Mouse (Mus musculus) CD4-positive helper T cell, adult 2 months (primary cell): ENCODE results near the gene Spats1.

Source experiments
- DNase-seq: peaks from one replicate; pipeline ENCODE4 v3.0.0-alpha.2; 2012; ENCODE audit warnings: low read depth, missing footprints, low spot score

The Spats1 gene

DNA sequence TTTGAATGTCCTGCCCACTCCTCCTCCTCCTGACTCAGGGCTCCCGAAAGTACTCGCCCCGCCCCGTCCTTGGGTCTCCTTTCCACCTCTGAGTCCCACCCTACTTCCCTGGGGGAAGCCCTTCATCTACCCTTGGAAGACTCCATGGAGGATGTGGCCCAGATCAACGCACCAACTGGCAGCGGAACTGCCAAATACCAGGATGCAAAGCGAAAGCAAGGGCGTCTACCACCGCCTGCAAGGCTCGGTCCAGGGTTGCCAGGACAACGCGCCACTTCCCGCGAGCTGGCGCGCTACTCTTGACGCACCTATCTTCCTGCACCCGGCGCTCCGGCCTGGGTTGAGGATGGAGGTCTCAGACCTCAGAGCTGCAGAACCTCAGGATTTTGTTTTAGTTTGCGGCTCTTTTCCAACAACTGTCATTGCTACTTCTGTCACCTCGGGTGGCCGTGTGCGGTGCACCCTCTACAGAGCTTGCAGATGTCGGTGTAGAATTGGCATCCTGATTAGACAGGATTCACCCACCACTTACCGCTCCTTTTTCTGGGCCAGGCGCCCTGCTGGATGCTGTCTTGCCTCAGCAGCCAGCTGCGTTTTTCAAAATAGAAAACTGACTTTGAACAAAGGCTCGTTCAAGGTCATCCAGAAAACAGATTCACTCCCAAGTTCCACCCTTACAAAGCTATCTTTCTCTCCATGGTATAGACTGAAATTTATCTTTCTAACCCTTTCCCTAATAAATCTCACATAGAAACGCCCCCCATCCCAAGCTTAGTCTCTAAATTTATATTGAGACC is at the start of gene Spats1:
Gene Spats1 (minus strand): TSS at position 747 of the 797 bp plus-strand sequence.
- peak; percentile 83 for DNase-seq

DNA sequence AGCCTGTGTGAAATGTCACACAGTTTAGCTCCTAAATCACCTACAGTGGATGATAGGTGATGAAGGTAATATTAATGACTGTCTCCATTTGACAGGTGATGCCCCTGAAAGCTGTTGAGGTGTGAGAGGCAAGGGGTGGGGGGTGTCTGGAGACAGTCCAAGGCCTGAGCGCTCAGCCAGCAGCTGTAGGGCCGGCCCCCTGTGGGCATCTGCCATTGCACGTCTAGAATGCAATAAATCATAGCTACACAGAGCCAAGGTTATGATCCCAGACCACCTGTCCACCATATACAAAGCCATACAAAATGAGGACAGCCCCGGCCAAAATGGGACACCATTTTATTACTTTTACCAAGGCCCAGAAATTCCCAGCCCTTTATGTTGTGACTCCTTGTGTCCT is 49.7 kb upstream of the Spats1 start:
- DNase-seq = no peak

DNA sequence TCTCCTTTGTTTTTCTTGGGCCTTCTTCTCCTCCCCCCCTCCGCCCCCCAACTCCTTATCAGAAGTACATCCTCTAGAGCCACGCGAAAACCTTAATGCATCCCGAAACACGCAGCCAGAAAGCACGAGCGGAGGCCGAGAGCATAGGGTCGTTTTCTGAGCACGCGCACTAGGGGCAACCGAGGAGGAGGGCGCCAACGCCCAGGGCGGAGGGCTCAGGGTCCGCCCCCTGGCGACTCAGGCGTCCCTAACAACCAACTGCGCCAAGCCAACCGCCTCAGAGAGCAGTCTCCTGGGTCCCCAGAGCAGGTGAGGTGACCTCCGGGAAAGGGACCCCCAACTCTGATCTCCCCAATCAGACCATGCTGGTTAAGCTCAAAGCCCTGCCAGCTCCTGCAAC is 48.0 kb upstream of the Spats1 start, which contains the start of gene Tcte1:
Gene Tcte1 (plus strand): TSS at position 172 of the 400 bp plus-strand sequence.
- DNase-seq = no peak

DNA sequence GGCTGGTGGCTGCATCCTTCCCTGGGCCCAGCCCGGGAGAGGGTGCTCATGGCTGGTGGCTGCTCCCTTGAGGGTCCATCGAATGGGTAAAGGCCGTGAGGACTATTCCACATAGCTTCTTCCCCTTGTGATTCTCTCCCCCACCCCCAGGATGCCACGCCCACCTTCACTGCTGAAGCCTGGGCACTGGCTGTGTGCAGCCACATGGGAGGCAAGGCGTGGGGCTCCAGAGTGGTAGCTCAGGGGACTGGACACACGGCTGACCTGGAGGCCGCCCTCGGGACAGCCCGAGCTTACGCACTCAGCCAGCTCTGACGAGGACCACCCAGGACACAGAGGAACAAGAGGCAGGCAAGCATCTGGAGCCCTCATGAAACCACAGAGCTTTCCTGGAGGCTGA is 44.9 kb upstream of the Spats1 start:
- DNase-seq = no peak

DNA sequence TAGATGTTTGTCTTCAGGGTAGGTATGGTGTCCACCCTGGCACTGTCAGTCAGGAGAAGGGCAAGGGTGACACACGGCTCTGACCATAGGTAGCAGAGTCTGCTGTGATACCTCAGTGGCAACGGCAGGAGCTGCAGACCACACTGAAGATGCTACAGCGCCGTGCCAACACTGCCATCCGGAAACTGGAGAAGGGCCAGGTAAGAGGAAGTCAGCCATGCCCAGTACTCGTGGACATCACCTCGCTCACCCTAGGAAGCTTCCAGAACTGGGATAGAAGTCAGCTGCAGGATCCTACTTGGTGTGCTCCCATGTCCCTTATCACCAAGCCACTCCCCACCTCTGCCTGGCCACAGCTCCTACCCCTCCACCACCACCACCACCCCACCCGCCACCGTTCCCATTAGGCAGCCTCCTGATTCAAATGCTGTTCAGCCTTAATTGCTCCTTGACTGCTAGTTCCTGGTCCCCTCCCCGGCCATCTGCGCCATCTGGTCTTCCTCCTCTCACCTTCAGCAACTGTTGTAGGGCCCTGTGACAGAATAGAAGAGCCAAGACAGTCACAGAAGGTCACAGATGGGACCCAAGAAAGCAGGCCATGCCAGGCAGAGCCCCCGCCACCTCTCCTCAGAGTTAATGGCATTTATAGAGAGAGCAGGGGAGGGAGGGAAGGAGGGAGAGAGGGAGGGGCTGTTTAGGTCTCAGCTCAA is 43.7 kb upstream of the Spats1 start:
- DNase-seq = no peak

DNA sequence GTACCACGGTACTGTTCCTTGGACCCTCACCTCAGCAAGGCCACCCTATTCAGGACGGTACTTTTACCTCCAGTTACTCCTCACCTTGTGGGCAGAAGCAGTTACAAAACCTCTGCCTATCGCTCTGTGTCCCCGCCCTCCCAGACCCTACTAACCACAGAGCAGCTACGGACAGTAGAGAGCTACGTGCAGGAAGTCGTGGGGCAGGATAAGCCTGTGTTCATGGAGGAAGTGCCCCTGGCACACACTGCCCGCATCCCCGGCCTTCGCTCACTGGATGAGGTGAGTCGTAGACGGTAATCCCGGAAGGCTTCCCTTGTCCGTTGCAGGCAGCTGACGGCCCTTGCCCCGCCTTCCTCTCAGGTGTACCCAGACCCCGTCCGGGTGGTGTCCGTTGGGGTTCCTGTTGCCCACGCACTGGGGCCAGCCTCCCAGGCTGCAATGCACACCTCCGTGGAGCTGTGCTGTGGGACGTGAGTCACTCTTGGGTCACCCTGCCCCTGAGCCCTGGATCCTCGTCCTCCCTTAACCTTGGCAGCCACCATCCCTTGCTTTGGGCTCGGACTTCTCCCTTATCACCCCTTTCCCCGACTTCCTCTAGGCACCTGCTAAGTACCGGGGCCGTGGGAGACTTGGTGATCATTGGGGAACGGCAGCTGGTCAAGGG is 42.5 kb upstream of the Spats1 start:
- DNase-seq = no peak

DNA sequence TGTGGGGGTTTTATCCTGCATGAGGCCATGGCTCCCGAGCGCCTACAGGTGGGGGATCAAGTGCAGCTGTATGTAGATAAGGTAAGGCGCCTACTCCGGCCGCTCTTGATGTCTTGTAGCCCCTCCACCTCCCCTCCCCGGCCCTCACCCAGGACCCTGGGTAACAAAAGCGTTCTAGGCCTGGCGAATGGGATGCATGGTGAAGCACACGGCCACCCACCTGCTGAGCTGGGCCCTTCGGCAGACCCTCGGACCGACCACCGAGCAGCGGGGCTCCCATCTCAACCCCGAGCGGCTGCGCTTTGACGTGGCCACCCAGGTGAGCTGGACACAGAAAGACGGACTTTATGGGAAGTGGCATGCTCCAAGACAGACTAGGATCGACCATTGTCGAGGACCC is 41.9 kb upstream of the Spats1 start:
- DNase-seq = no peak

DNA sequence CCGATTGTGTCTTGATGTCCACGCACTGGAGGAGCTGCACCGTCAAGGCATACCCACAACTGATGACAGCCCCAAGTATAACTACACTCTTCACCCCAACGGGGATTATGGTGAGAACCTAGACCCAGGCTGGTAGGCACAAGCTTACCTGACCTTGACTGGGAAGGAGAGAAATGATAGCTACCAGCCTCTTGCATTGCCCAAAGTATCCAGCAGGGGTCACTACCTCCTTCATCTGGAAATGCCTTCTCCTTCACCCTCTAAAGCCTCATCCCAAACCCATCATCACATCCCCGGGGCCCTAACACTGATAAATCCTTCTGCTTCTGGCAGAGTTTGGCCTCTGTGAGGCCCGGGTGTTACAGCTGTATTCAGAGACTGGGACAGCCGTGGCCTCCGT is 41.3 kb upstream of the Spats1 start:
- DNase-seq = peak; percentile 69

DNA sequence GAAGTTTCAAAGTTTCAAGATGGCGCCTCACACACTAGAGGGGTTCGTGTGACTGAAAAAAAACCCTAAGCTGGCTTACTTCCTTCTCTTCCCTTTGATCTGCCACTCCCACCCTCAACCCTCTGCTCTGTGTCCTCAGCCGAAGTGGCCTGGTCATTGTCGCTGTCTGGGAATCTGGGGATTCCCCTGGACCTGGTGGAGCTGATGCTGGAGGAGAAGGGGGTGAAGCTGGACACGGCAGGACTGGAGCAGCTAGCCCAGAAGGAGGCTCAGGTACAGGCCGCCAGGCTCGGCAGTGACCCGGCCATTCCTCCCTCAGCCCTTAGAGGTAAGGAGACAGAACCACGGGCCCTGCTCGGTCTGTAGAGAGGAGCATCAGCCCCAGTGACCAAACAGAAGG is 40.6 kb upstream of the Spats1 start:
- DNase-seq = no peak

DNA sequence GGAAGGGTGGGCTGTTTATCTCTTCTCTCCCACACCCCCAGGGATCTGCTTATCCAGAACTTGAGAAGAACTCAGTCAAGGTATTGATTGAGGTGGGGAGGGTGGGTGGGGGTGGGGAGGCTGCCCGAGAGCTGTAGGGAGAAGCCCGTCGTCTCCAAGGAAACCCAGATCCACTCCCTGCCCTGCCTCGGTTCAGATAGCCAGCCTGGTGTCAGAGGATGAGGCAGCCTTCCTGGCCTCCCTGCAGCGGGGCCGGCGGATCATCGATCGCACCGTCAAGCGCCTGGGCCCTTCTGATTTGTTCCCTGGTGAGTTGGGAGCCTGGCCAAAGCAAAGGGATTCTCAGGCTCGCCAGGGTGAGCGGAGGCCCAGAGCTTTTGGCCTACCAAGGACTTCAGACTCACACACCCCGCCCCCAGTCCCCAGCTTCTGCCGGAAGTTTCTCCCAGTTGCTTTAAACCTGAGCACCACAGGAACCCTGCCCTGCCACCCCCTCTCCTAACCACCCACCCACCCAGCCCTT is 40.0 kb upstream of the Spats1 start:
- DNase-seq = no peak

DNA sequence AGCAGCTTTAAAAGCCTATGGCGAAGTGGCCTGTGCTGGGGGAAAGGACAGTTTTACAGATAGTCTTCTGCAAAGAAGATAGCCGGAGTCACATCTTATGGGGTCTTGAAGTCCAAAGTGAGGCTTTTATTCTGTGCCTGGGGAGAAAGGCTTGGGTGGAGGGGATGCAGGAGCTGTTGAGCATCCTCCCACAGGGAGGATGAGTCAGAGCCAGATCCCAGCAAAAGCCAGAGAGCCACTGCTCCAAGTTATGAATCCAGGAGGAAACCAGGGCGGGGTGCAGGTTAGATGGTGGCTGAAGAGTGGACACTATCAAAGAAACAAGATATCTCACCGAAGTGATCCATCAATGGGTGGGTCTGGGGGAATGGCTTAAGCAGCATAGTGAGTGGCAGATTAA is 36.5 kb upstream of the Spats1 start:
- no peak for DNase-seq

DNA sequence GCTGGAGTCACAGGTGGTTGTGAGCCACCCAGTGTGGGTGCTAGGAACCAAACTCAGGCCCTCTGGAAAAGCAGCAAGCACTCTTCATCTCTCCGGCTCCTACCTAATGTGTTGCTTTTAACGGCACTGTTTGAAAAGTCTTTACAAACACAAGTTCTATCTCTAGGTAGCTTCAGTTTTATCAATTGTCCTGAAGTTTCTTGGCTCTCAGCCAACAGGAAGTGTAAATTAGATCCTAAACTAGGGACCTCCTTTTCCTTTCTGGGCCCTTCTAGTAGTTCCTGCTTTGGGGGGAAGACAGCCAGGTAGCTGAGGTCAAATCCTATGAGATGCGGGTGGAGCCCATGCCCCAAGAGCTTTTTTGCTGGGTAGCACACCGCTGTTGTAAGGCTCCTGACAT is 35.7 kb upstream of the Spats1 start:
- no peak for DNase-seq

DNA sequence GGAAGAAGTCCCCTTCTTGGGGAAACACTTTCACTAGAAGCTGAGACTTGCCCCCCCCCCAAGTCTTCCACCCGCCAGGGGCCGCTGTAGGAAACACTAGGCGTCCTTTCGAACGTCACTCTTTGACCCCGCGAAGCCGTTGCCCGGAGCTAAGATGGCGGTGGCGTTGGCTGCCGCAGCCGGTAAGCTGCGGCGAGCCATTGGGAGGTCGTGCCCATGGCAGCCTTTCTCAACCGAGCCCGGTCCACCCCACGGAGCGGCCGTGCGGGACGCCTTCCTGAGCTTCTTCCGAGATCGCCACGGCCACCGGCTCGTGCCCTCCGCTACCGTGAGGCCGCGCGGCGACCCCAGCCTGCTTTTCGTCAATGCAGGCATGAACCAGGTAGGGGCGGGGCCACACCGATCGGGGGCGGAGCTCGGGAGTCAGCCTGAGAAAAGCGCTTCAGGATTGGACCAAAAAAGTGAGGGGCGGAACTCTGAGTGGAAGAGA is 31.5 kb upstream of the Spats1 start, which contains the start of gene Aars2:
Gene Aars2 (plus strand): TSS at position 142 of the 490 bp plus-strand sequence.
- peak; percentile 96 for DNase-seq

DNA sequence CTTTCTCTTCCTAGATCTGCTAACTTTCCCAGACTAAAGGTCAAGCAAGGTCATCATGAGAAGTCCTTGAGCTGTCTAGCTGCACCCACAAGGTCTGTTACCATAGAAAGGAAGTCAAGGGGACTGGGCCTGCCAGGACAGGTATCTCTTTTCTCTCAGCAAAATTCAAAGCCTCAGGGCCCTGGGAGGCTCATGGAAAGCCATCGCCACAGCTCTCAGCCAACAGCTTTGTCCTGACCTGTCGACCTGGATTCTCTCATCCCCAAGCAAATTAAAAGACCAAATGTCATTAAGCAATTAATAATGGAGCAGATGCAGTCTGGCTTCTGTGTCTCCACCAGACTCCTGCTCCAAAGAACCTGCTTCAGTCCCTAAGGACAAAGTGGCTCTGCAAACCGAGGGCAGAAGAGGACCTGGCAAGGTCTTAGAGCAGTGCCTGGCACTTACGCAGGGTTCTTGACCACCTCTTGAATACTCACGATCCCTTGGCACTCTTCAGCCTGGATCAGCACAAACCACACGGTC is 30.8 kb upstream of the Spats1 start:
- DNase-seq = no peak

DNA sequence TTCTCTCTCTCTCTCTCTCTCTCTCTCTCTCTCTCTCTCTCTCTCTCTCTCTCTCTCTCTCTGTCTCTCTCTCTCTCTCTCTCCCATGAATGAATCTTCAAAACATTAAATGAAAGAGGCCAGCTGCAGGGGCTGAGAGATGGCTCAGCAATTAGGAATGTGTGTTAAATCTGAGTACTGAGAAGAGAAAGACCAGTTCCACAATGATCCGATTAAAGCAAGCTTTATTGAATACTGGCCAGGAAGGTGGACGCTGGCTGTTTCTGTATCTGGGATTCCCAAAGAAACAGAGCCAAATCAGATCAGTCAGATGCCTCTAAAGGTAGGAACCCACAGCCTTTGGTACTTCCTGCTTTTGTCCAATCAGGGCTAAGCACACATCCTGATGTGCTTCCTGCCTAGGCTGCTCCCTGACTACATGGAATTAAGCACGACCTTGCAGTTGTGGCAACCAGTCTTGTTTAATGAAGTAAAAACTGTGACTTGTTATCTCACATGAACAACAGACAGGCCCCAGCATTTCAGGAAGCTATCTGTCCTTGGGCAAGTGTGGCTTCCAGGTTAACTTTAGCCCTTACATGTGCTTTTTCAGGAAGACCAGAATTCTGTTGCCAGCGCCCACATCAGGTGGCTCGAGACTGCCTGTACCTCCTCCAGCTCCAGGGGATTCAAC is 28.2 kb upstream of the Spats1 start:
- DNase-seq = no peak

DNA sequence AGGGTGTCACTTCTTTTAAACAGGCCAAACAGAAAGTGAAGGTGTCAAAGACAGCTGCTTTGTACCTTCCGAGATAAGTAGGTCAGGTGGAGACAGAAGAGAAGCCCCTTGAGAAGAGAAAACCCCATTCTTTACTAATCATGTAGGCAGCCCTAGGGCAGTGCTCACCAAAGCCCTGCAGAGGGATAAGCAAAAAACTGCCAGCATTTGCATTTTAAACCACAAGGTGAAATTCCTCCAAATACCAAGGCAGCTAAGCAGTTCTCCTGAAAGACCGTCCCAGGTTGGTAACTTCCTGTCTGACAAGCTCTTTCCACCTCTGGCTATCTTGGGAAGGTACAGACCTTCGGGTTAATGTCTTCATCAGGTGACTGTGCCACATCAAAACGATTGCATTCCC is 27.1 kb upstream of the Spats1 start:
- no peak for DNase-seq

DNA sequence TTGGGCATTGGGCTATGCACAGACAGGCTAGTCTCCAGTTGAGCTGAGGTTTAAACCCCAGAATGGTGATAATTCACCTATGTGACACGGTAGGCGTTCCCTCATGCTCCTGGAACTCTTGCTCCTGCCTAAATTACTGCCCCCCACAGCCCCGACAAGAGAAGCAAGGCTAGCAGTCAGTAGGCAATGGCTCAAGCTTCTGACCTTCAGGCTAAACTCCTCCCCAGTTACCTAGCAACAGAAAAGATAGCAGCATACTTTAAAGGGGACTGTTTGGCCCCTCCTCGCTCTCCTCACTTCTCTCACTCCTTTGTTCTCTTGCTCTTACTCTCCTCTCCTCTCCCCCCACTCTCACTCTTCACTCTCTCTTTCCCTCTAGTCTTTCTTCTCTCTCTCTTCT is 25.8 kb upstream of the Spats1 start:
- no peak for DNase-seq

DNA sequence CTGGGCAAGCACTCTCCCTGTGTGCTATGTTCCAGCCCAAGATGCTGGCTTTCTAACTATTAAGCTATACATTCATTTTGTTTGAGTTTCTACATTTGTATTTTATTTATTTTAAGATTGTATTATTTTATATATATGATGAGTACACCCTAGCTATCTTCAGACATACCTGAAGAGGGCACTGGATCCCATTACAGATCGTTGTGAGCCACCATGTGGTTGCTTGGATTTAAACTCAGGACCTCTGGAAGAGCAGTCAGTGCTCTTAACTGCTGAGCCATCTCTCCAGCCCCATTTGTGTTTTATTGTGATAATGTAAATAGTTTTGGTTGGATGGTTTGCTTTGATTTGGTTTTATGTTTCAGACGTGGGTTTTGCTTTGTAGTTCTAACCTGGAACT is 24.3 kb upstream of the Spats1 start:
- no peak for DNase-seq

DNA sequence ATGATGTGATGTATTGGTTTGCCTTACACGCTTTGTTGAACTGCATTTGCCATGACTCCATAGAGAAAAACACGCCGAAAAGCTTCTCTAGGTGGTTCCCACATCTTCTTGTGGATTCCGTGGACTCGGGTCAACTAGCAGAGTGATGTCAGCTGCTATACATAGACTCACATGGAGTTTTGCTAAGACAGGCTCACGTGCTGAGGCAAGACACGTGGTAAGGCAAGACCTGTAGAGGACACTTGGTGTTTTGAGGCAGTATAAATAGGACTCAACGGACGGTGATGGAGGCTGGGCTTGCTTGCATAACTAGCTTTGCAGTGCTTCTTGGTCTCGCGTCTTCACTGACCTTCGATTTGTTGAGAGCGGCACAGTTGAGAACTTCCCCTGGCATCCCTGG is 23.2 kb upstream of the Spats1 start:
- no peak for DNase-seq

DNA sequence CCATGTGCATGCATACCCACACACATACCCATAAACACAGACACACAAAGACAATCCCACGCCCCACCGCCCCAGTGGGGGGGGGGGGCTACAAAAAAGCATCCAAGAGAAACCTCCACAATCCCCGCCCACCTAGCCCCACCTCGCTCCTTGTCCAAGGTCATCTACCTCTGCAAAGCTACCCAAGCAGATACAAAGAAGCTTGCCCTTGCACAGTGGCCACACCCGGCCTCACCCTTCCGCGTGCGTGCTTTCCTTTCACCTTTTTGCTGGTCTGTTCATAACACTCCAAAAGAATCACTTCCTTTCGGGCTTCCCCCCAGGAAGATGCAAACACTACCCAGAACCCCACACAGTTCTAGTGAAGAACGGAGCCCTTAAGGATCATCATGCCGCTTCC is 20.2 kb upstream of the Spats1 start:
- DNase-seq = no peak

DNA sequence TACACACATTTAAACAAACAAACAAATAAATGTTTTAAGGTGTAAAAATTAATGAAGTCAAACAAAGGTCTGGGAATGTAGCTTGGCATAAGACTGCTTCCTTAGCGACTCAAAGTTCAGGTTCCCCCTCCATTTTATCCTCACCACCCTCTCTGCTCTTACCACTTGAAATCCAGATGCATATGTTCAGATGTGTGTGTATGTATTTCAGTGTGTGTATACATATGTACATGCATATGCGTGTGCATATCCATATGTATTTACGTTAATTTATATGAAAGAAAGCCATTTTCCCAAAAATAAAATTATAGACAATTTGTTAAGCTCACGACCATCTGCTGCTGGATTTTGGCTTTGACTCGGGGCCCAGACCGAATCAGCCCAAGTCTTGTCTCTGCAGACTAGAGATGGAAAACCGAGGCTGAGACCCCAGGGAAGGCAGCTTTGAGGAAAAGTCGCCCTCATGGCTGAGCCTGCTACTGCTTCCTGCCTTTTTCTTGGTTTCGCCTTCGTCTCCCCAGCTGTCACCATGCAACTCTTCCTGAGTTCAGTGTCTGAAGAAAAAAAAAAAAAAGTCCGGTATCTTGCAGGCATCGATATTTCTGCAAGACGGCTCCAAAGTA is 15.4 kb upstream of the Spats1 start:
- DNase-seq = no peak
